Mouse (Mus musculus) testis, adult 2 months (tissue): Measurements from ENCODE around the gene Otos. TPM values are rescaled to one million over a fixed set of nuclear protein-coding genes. Genes with fewer than 3 reads are reported as not detected.

ENCODE experiments used
- H3K27ac ChIP-seq: fragments of 200-500 bp; 2 replicates; pipeline ENCODE4 v1.5.1; 2012; ENCODE audit warnings: low read depth, low read length; ENCODE audit not compliant: control insufficient read depth, insufficient read depth
- H3K27me3 ChIP-seq: fragments of 200-500 bp; 2 replicates; pipeline ENCODE4 v1.6.1; 2012; ENCODE audit warnings: mild to moderate bottlenecking, low read length, moderate library complexity; ENCODE audit not compliant: control insufficient read depth, insufficient read depth
- H3K36me3 ChIP-seq: fragments of 200-500 bp; 2 replicates; pipeline ENCODE4 v1.6.1; 2012; ENCODE audit warnings: mild to moderate bottlenecking, low read length; ENCODE audit not compliant: control insufficient read depth, insufficient read depth
- H3K4me1 ChIP-seq: fragments of 200-500 bp; 2 replicates; pipeline ENCODE4 v1.6.1; 2012; ENCODE audit warnings: low read length; ENCODE audit not compliant: control insufficient read depth, insufficient read depth
- H3K4me3 ChIP-seq: fragments of 200-500 bp; 2 replicates; pipeline ENCODE4 v1.5.1; 2012; ENCODE audit warnings: low read depth, mild to moderate bottlenecking, low read length, moderate library complexity, mixed read lengths; ENCODE audit not compliant: control insufficient read depth
- CTCF ChIP-seq: fragments of 200-500 bp; IDR thresholded peaks from 2 replicates; pipeline ENCODE4 v1.5.1; 2012; ENCODE audit warnings: low read depth, mild to moderate bottlenecking, inconsistent platforms, low read length, moderate library complexity; ENCODE audit not compliant: control insufficient read depth, insufficient read depth, insufficient replicate concordance
- POLR2A ChIP-seq: fragments of 200-500 bp; IDR thresholded peaks from 2 replicates; pipeline ENCODE4 v1.6.1; 2012; ENCODE audit warnings: low read depth, mild to moderate bottlenecking, inconsistent platforms, low read length, moderate library complexity; ENCODE audit not compliant: control insufficient read depth
- polyA plus RNA-seq: library from polyadenylated mRNA; depleted of rRNA; stranded (reverse); fragments of >200 nt; gene quantifications from 2 replicates; pipeline ENCODE4 v1.2.3, GENCODE M21; 2012

Otos gene
- polyA plus RNA-seq, 1 experiment: not detected

DNA sequence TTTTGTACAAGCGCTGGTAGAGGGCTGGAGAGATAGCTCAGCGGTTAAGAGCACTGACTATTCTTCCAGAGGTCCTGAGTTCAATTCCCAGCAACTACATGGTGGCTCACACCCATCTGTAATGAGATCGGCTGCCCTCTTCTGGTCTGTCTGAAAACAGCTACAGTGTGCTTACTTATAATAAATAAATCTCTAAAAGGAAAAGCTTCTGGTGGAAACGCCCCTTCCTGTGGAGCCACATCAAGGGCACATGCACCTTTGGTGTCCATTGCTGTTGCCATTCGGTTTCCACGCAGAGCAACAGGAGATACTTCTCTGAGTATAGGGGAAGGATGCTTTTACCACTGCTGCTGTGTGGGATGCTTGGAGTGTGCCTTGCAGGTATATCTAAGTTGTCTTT, 15.7 kb downstream of the Otos start:
- Histone ChIP-seq H3K4me3 (no peak overlapping the region), H3K27me3 (no peaks in the 10 kb centered on the region), H3K4me1 (no peaks in the 10 kb centered on the region), H3K27ac (no peak overlapping the region), H3K36me3 (no peaks in the 10 kb centered on the region)
- no peak for TF ChIP-seq POLR2A
- TF ChIP-seq CTCF: no peak

DNA sequence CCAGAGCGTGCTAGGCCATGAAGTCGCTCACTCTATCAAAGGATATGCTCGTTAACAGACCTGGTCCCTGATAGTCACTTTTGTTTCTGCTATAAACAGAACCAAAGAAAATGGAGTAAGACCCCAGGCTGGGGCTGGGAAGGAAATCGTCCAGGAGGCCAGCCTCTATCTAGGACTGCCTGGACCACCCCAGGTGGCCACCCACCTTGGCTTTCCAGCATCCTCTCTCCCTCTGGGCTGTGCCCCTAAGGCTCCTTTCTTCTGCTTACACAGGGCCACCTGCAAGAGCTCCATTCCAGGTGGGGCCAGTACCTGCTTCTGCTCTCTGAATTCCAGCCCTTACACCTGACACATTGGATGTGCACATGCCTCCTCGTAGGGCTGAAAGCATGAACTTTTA, 16.4 kb downstream of the Otos start:
- H3K36me3 ChIP-seq: no peaks in the 10 kb centered on the region
- H3K27ac ChIP-seq: no peak overlapping the region
- no peaks in the 10 kb centered on the region for H3K4me1 ChIP-seq
- H3K4me3 ChIP-seq: no peak overlapping the region
- TF ChIP-seq CTCF (no peak), POLR2A (no peak)
- no peaks in the 10 kb centered on the region for H3K27me3 ChIP-seq

DNA sequence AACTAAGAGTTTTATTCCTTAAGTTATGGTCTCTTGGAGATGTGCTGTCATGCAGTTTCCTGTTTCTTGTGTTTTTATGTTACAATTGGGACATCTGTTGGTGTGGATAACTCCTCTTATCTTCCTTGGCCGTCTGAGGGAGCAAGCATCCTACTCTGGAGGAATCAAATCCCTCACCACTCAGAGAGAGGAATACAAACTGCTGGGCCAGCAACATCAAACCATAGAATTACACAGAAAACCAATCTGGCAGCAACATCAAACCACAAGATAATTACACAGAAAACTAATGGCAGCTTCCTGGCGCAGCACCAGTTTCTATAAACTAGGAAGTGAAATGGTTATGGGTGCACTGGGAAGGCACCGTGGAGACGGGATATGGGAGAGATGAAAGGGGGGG, 20.4 kb downstream of the Otos start:
- Histone ChIP-seq H3K27me3 (no peaks in the 10 kb centered on the region), H3K27ac (no peak overlapping the region), H3K4me3 (no peak overlapping the region), H3K36me3 (no peaks in the 10 kb centered on the region), H3K4me1 (no peaks in the 10 kb centered on the region)
- TF ChIP-seq CTCF (no peak), POLR2A (no peak)

DNA sequence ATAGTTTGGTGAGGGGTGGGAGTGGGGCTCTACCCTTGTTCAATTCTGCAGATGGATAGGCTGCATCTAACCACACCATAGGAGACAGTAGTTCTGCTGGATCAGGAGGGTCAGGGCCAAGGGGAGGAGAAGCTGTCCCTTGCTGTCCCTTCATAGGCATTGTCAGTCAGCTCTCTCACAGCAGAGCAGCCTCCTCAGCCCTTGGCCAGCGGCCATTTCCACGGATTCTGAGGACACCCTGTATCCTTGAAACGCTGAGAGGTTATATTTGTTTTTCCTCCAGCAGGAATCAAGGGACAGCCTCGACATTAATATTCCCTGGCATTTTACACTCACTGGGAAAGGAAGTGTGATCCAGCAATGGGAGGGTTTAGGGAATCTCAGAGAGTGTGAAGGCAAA, 30.3 kb downstream of the Otos start:
- no peaks in the 10 kb centered on the region for H3K36me3 ChIP-seq
- no peak overlapping the region for H3K4me3 ChIP-seq
- H3K27me3 ChIP-seq: no peaks in the 10 kb centered on the region
- TF ChIP-seq CTCF: no peak
- no peak for TF ChIP-seq POLR2A
- H3K27ac ChIP-seq: no peak overlapping the region
- no peaks in the 10 kb centered on the region; the same call in 1 of the 2 replicates for H3K4me1 ChIP-seq

DNA sequence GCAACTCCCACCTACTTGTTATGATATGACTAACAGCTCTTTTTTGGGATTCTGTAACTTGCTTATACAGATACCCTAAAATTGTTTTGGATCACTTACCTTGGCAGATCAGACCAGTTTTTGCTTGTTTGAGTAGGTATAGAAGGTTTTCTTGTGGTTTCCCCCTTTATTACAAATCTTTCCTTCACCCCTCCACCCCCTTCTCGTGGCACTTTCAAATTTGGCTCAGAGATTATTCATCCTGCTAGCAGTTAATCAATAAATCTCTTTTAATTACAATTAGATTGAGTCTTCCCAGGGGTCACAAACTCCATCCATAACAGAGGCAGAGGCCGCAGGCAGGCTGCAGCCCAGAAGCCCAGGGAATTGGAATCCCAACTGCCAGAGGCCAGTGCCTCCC, 31.2 kb downstream of the Otos start, which contains the start of gene Olfr12:
Gene Olfr12, plus strand, starts transcription at position 301 of the 400 bp plus-strand sequence.
- TF ChIP-seq CTCF: no peak
- Histone ChIP-seq H3K36me3 (no peaks in the 10 kb centered on the region), H3K27ac (no peak within 1 kb of the TSS), H3K4me3 (no peak within 1 kb of the TSS), H3K4me1 (no peaks in the 10 kb centered on the region; the same call in 1 of the 2 replicates), H3K27me3 (no peaks in the 10 kb centered on the region)

DNA sequence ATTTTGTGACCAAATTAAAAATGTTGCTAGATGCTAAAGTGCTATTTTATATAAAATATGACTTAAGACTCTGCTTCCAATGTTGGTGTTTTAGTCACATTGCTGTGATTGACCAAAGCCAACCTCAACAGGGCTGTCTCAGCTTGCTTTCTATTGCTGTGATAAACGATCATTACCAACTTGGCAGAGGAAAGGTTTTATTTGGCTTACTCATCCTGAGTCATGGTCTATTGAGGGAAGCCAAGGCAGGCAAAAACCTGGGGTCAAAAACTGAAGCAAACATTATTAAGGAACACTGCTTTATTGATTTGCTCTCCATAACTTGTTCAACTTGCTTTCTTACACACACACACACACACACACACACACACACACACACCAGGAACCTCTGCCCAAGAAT, 32.6 kb downstream of the Otos start:
- Histone ChIP-seq H3K4me1 (no peaks in the 10 kb centered on the region; the same call in 1 of the 2 replicates), H3K36me3 (no peaks in the 10 kb centered on the region), H3K27me3 (no peaks in the 10 kb centered on the region), H3K4me3 (no peak overlapping the region), H3K27ac (no peak overlapping the region)
- no peak for TF ChIP-seq CTCF
- no peak for TF ChIP-seq POLR2A

DNA sequence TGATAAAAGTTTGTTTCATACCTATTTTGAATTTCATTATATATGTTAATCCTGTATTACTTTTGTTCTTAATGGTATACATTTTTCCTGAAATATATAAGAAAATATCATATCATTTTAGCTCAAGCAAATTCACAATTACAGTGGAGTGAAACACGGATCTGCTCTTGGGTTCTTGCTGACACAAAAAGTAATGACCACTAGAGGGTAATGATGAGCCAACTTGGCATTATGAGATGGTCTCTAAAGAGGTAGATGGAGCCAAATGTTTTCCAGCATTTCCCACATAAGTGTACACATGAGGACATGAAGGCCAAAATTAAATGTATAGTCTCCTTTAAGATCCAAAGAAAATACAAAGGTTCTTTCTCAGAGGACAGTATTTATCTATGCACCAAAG, 34.1 kb downstream of the Otos start:
- no peaks in the 10 kb centered on the region for H3K36me3 ChIP-seq
- no peak overlapping the region for H3K4me3 ChIP-seq
- TF ChIP-seq CTCF: no peak; the same call in 1 of the 2 replicates
- no peak for TF ChIP-seq POLR2A
- no peaks in the 10 kb centered on the region; the same call in 1 of the 2 replicates for H3K4me1 ChIP-seq
- no peak overlapping the region for H3K27ac ChIP-seq
- no peaks in the 10 kb centered on the region for H3K27me3 ChIP-seq

DNA sequence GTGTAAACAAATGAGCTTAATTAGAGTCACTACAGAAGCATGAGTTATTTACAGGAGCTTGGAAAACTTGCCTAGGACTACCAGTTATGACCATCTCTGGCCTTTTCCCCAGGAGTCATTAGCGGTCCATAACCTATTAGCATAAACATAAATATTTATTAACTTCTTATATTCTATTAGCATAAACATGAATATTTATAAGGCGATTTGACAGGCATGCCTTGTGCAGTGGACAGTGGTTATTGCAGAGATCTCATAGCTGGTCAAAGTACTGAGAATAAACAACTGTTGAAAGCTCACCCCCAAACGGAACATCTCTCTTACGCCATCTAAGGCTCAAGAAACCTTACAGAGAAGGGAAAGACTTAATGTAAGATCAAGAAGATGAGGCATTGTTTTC, 35.5 kb downstream of the Otos start:
- Histone ChIP-seq H3K27me3 (no peaks in the 10 kb centered on the region), H3K4me3 (no peak overlapping the region), H3K36me3 (no peaks in the 10 kb centered on the region), H3K27ac (no peak overlapping the region), H3K4me1 (no peaks in the 10 kb centered on the region; the same call in 1 of the 2 replicates)
- TF ChIP-seq POLR2A: no peak
- TF ChIP-seq CTCF: no peak
